Mouse (Mus musculus): Measurements from ENCODE around the gene Dgcr8.
"Not testable (repeated sequence)": the region's sequence is repeated elsewhere in the genome, so short reads cannot be mapped to it uniquely, and the experiment has no call there.

Dgcr8 gene

GRCm38 (mm10) chr16:18289067-18289588 is at the start of gene Dgcr8:
TSS of gene Dgcr8 (minus strand) at chr16:18289246.
- DNase-seq = peak; percentile 97

- no peak for DNase-seq
Measured at GRCm38 (mm10) chr16:18337261-18337660, 48.2 kb upstream of the Dgcr8 start.

- DNase-seq = no peak
Measured at GRCm38 (mm10) chr16:18335981-18336380, 46.9 kb upstream of the Dgcr8 start.

GRCm38 (mm10) chr16:18333976-18334375 is 44.9 kb upstream of the Dgcr8 start:
- DNase-seq = peak in 1 of 2 experiments; percentile 54

- DNase-seq = no peak
Measured at GRCm38 (mm10) chr16:18328524-18328923, 39.5 kb upstream of the Dgcr8 start.

- no peak for DNase-seq
Measured at GRCm38 (mm10) chr16:18327936-18328335, 38.9 kb upstream of the Dgcr8 start.

GRCm38 (mm10) chr16:18325741-18326140 is 36.7 kb upstream of the Dgcr8 start:
- DNase-seq = no peak

GRCm38 (mm10) chr16:18324031-18324430 is 35.0 kb upstream of the Dgcr8 start:
- DNase-seq = no peak

GRCm38 (mm10) chr16:18323460-18323859 is 34.4 kb upstream of the Dgcr8 start:
- no peak for DNase-seq

- no peak for DNase-seq
Measured at GRCm38 (mm10) chr16:18321443-18321842, 32.4 kb upstream of the Dgcr8 start.

- DNase-seq = no peak
Measured at GRCm38 (mm10) chr16:18318992-18319391, 29.9 kb upstream of the Dgcr8 start.

- DNase-seq = no peak
Measured at GRCm38 (mm10) chr16:18308159-18308558, 19.1 kb upstream of the Dgcr8 start.

- DNase-seq = not testable (repeated sequence)
Measured at GRCm38 (mm10) chr16:18289614-18290013, 568 bp upstream of the Dgcr8 start.

GRCm38 (mm10) chr16:18288581-18289061 is 425 bp downstream of the Dgcr8 start:
- no peak for DNase-seq

- no peak for DNase-seq
Measured at GRCm38 (mm10) chr16:18288166-18288565, 880 bp downstream of the Dgcr8 start.

GRCm38 (mm10) chr16:18275166-18275565 is 13.9 kb downstream of the Dgcr8 start:
- no peak for DNase-seq

- DNase-seq = no peak
Measured at GRCm38 (mm10) chr16:18268182-18268581, 20.9 kb downstream of the Dgcr8 start.

- DNase-seq = no peak
Measured at GRCm38 (mm10) chr16:18265024-18265423, 24.0 kb downstream of the Dgcr8 start.

- DNase-seq = no peak
Measured at GRCm38 (mm10) chr16:18258221-18258620, 30.8 kb downstream of the Dgcr8 start, which contains the start of gene Gm49776. TSS of gene Gm49776 (minus strand) at chr16:18258321.

- no peak for DNase-seq
Measured at GRCm38 (mm10) chr16:18253866-18254265, 35.2 kb downstream of the Dgcr8 start.

GRCm38 (mm10) chr16:18252736-18253135 is 36.3 kb downstream of the Dgcr8 start:
- DNase-seq = no peak

GRCm38 (mm10) chr16:18250828-18251790 is 37.9 kb downstream of the Dgcr8 start:
- no peak for DNase-seq

- no peak for DNase-seq
Measured at GRCm38 (mm10) chr16:18250231-18250630, 38.8 kb downstream of the Dgcr8 start.
